Mouse (Mus musculus) thymus, postnatal 4 days (tissue): ENCODE data around the gene Hdgf.
"Not testable (repeated sequence)": the region's sequence is repeated elsewhere in the genome, so short reads cannot be mapped to it uniquely, and the experiment has no call there.

Source experiments
- DNase-seq: peaks from one replicate; pipeline ENCODE4 v3.0.0; 2021

Gene Hdgf

GRCm38 (mm10) chr3:87905880-87906485 is at the start of gene Hdgf:
Gene Hdgf, plus strand, starts transcription at chr3:87906321.
- peak; percentile 95 for DNase-seq

GRCm38 (mm10) chr3:87857666-87858065 is 48.5 kb upstream of the Hdgf start:
- no peak for DNase-seq

- peak; percentile 72 for DNase-seq
These were observed 46.3 kb upstream of the Hdgf start for GRCm38 (mm10) chr3:87859813-87860212.

- not testable (repeated sequence) for DNase-seq
These were observed 42.0 kb upstream of the Hdgf start for GRCm38 (mm10) chr3:87864111-87864510.

- no peak for DNase-seq
These were observed 28.4 kb upstream of the Hdgf start for GRCm38 (mm10) chr3:87877730-87878129.

GRCm38 (mm10) chr3:87884291-87884690 is 21.8 kb upstream of the Hdgf start:
- DNase-seq, result no peak

- peak; percentile 77 for DNase-seq
These were observed 21.3 kb upstream of the Hdgf start for GRCm38 (mm10) chr3:87884708-87885251.

- DNase-seq, result peak; percentile 82
These were observed 20.7 kb upstream of the Hdgf start, which contains the start of gene Prcc for GRCm38 (mm10) chr3:87885281-87886003. Gene Prcc, minus strand, starts transcription at chr3:87885608.

GRCm38 (mm10) chr3:87886004-87886365 is 20.1 kb upstream of the Hdgf start:
- peak; percentile 67 for DNase-seq

GRCm38 (mm10) chr3:87886416-87886815 is 19.7 kb upstream of the Hdgf start:
- DNase-seq, result no peak

GRCm38 (mm10) chr3:87887400-87887799 is 18.7 kb upstream of the Hdgf start:
- DNase-seq, result not testable (repeated sequence)

GRCm38 (mm10) chr3:87891481-87891880 is 14.6 kb upstream of the Hdgf start:
- no peak for DNase-seq

GRCm38 (mm10) chr3:87893367-87893905 is 12.7 kb upstream of the Hdgf start:
- no peak for DNase-seq

- DNase-seq, result no peak
These were observed 6.9 kb upstream of the Hdgf start for GRCm38 (mm10) chr3:87899266-87899665.

- no peak for DNase-seq
These were observed 6.3 kb upstream of the Hdgf start for GRCm38 (mm10) chr3:87899776-87900175.

GRCm38 (mm10) chr3:87901036-87901624 is 5.0 kb upstream of the Hdgf start:
- no peak for DNase-seq

- DNase-seq, result not testable (repeated sequence)
These were observed 4.2 kb upstream of the Hdgf start for GRCm38 (mm10) chr3:87901959-87902358.

GRCm38 (mm10) chr3:87903821-87904220 is 2.3 kb upstream of the Hdgf start:
- DNase-seq, result no peak

- no peak for DNase-seq
These were observed 470 bp downstream of the Hdgf start for GRCm38 (mm10) chr3:87906601-87906980.

GRCm38 (mm10) chr3:87906981-87907857 is 1.1 kb downstream of the Hdgf start:
- DNase-seq, result peak; percentile 46

- no peak for DNase-seq
These were observed 1.8 kb downstream of the Hdgf start for GRCm38 (mm10) chr3:87907906-87908305.

GRCm38 (mm10) chr3:87909381-87909780 is 3.3 kb downstream of the Hdgf start:
- DNase-seq, result no peak

- no peak for DNase-seq
These were observed 3.8 kb downstream of the Hdgf start for GRCm38 (mm10) chr3:87909874-87910273.
